18 mouse cellular contexts compared by ENCODE assay signal in genomic region chr13:43267902-43268301, GRCm38 (mm10).
"Had no signal": no experiment of that assay in that cellular context is flagged by ENCODE, and none has a peak within 500 bp of the region (broad histone marks: within the 10 kb centered on the region; RNA-seq: fewer than 3 reads in every experiment).

No protein-coding gene starts in this region.

- H3K27ac ChIP-seq: liver, embryonic 15.5 days; lung, embryonic 15.5 days; macrophage; midbrain, embryonic 12.5 days; neural tube, embryonic 12.5 days; stomach, embryonic 15.5 days; stomach, postnatal 0 days had no signal

- DNase-seq: liver, postnatal 0 days; lung, adult 2 months; lung, postnatal 14 days; lung, postnatal 36 days; midbrain, embryonic 14.5 days; right cerebral cortex, postnatal 14 days; thymus, adult 2 months; thymus, postnatal 25 days; thymus, postnatal 4 days had no signal

- H3K36me3 ChIP-seq: liver, embryonic 15.5 days; lung, embryonic 15.5 days; midbrain, embryonic 12.5 days; neural tube, embryonic 12.5 days; stomach, embryonic 15.5 days had no signal

- H3K4me3 ChIP-seq: liver, embryonic 15.5 days; lung, embryonic 15.5 days; midbrain, embryonic 12.5 days; neural tube, embryonic 12.5 days; stomach, embryonic 15.5 days had no signal

- H3K4me2 ChIP-seq: liver, embryonic 15.5 days; lung, embryonic 15.5 days; midbrain, embryonic 12.5 days; neural tube, embryonic 12.5 days; stomach, embryonic 15.5 days had no signal

- H3K27me3 ChIP-seq: liver, embryonic 15.5 days; lung, embryonic 15.5 days; neural tube, embryonic 12.5 days; stomach, embryonic 15.5 days had no signal

- H3K9me3 ChIP-seq: liver, embryonic 15.5 days; lung, embryonic 15.5 days; midbrain, embryonic 12.5 days; neural tube, embryonic 12.5 days; stomach, embryonic 15.5 days had no signal

- H3K9ac ChIP-seq: liver, embryonic 15.5 days; liver, postnatal 0 days; lung, embryonic 15.5 days; midbrain, embryonic 12.5 days; neural tube, embryonic 12.5 days; stomach, embryonic 15.5 days had no signal

- ATAC-seq: liver, postnatal 0 days; lung, postnatal 0 days; midbrain, embryonic 16.5 days had no signal

- H3K4me1 ChIP-seq: stomach, embryonic 15.5 days had no signal
